Mouse (Mus musculus) brain, adult 2 months (tissue): ENCODE results near the gene Ppp2r2c.
A peak's percentile ranks its signal among the peaks of the same experiment; 100 is the strongest.
"Not testable (repeated sequence)": the region's sequence is repeated elsewhere in the genome, so short reads cannot be mapped to it uniquely, and the experiment has no call there.

Experiments used
- DNase-seq: peaks from one replicate; pipeline ENCODE4 v3.0.0; 2011; ENCODE audit warnings: low read depth, low spot score

Gene Ppp2r2c

GRCm38 (mm10) chr5:36923826-36924700 is 55.8 kb downstream of the Ppp2r2c start:
- DNase-seq, result peak; percentile 84

GRCm38 (mm10) chr5:36928701-36929100 is 60.4 kb downstream of the Ppp2r2c start:
- peak; percentile 69 for DNase-seq

GRCm38 (mm10) chr5:36929376-36929775 is 61.1 kb downstream of the Ppp2r2c start:
- DNase-seq, result no peak

- DNase-seq, result no peak
Observed at GRCm38 (mm10) chr5:36933383-36933782, 65.1 kb downstream of the Ppp2r2c start.

GRCm38 (mm10) chr5:36935486-36936473 is 67.5 kb downstream of the Ppp2r2c start:
- peak; percentile 93 for DNase-seq

GRCm38 (mm10) chr5:36936548-36936947 is 68.2 kb downstream of the Ppp2r2c start:
- peak; percentile 94 for DNase-seq

GRCm38 (mm10) chr5:36938021-36938420 is 69.7 kb downstream of the Ppp2r2c start:
- DNase-seq, result no peak

- DNase-seq, result not testable (repeated sequence)
Observed at GRCm38 (mm10) chr5:36938991-36939390, 70.7 kb downstream of the Ppp2r2c start.

GRCm38 (mm10) chr5:36942446-36942845 is 74.1 kb downstream of the Ppp2r2c start:
- no peak for DNase-seq

- peak; percentile 64 for DNase-seq
Observed at GRCm38 (mm10) chr5:36944552-36944951, 76.2 kb downstream of the Ppp2r2c start.

GRCm38 (mm10) chr5:36945102-36945701 is 76.9 kb downstream of the Ppp2r2c start:
- peak; percentile 92 for DNase-seq

- DNase-seq, result no peak
Observed at GRCm38 (mm10) chr5:36945713-36946112, 77.4 kb downstream of the Ppp2r2c start.

GRCm38 (mm10) chr5:36946445-36946844 is 78.1 kb downstream of the Ppp2r2c start:
- DNase-seq, result peak; percentile 91

- DNase-seq, result peak; percentile 91
Observed at GRCm38 (mm10) chr5:36948831-36949230, 80.5 kb downstream of the Ppp2r2c start.

- DNase-seq, result peak; percentile 54
Observed at GRCm38 (mm10) chr5:36950871-36951270, 82.6 kb downstream of the Ppp2r2c start.

- peak; percentile 47 for DNase-seq
Observed at GRCm38 (mm10) chr5:36952311-36952710, 84.0 kb downstream of the Ppp2r2c start.

- DNase-seq, result peak; percentile 67
Observed at GRCm38 (mm10) chr5:36955366-36955765, 87.1 kb downstream of the Ppp2r2c start.

GRCm38 (mm10) chr5:36958837-36959236 is 90.5 kb downstream of the Ppp2r2c start:
- peak; percentile 86 for DNase-seq

- peak; percentile 89 for DNase-seq
Observed at GRCm38 (mm10) chr5:36960501-36960900, 92.2 kb downstream of the Ppp2r2c start.

GRCm38 (mm10) chr5:36971587-36971986 is 103.3 kb downstream of the Ppp2r2c start:
- DNase-seq, result peak; percentile 63

- no peak for DNase-seq
Observed at GRCm38 (mm10) chr5:36975336-36975735, 107.0 kb downstream of the Ppp2r2c start.

- no peak for DNase-seq
Observed at GRCm38 (mm10) chr5:36977809-36978208, 109.5 kb downstream of the Ppp2r2c start.
